Mouse (Mus musculus): ENCODE measurements at regions not wholly inside any gene's neighbourhood (a gene's known extent, or its start where the extent isn't known, plus 50 kb on each side); places are given as distances from the start of the nearest gene placed in this dataset.

DNA sequence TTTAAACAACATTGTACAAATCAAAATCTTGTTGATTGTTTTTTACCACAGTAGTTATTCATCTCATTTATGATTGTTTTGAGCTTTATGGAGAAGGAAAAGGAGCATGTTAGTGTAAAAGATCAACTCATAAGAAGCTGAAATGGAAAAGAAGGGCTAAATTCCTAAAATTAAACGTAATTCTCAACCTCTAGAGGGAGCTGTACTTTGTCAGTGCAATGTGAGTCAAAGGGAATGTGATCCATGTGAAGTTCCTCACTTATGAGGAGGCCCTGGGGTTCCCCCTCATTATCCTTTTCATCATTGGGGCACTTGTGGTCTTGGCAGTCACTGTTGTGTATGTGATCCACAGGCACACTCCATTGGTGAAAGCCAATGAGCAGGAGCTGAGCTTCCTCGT lies 54.0 kb upstream of the Vmn2r7 start:
- no peak overlapping the region for H3K4me3 ChIP-seq (replicated peaks; ENCODE audit: low read length)
- WGBS = 78% methylated on average over 2 of the region's 2 CpGs
- H3K36me3 ChIP-seq (replicated peaks; ENCODE audit: control insufficient read depth, insufficient read depth) = no peaks in the 10 kb centered on the region

DNA sequence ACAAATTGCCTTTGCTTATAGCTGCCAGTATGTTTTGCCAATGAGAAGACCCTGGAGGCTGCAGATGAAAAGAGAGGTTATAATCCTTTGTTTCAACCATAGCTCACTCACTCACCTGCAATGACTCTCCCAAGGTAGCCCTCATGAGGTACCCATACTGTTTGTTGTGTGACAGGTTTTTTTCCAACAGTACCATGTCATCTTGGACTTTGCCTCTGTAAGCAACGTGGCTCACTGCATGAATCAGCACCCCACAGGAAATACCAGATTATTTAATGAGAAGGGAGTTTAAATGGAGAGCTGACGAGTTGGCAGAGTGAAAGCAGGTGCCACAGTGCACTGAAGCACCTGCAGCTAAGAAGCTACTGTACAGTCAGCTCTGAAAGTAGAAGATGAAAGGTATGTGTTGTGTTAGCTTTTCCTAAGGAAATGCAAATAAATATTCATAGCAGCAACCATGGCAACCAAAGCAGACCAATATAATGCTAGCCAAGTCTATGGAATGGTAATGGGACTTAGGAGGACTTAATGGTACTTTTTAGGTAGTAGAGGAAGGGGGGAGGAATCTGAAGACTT lies 56.8 kb upstream of the Vmn2r7 start:
- Histone ChIP-seq H3K27me3 (ENCODE audit: control insufficient read depth, insufficient read depth, low read length) (no peaks in the 10 kb centered on the region), H3K4me2 (replicated peaks) (no peak overlapping the region), H3K4me3 (replicated peaks; ENCODE audit: low read length) (no peak overlapping the region), H3K9ac (no peak overlapping the region), H3K27ac (no peak overlapping the region), H3K36me3 (replicated peaks; ENCODE audit: control insufficient read depth, insufficient read depth) (no peaks in the 10 kb centered on the region), H3K9me3 (ENCODE audit: control insufficient read depth, low read length) (no peaks in the 10 kb centered on the region), H3K4me1 (replicated peaks; ENCODE audit: control insufficient read depth, insufficient read depth, low read length) (no peaks in the 10 kb centered on the region)
- 63% methylated on average over 2 of the region's 2 CpGs for WGBS
- DNase-seq (ENCODE audit: low spot score) (no peak), ATAC-seq (ENCODE audit: low FRiP score) (no peak)

More for the DNA sequence above, 54.0 kb upstream of the Vmn2r7 start:
- Histone ChIP-seq H3K4me2 (replicated peaks) (no peak overlapping the region), H3K27ac (no peak overlapping the region), H3K27me3 (ENCODE audit: control insufficient read depth, insufficient read depth, low read length) (no peaks in the 10 kb centered on the region), H3K4me1 (replicated peaks; ENCODE audit: control insufficient read depth, insufficient read depth, low read length) (no peaks in the 10 kb centered on the region), H3K9ac (no peak overlapping the region), H3K9me3 (ENCODE audit: control insufficient read depth, low read length) (no peaks in the 10 kb centered on the region)
- no peak for DNase-seq (ENCODE audit: low spot score)
- ATAC-seq (ENCODE audit: low FRiP score) = no peak

DNA sequence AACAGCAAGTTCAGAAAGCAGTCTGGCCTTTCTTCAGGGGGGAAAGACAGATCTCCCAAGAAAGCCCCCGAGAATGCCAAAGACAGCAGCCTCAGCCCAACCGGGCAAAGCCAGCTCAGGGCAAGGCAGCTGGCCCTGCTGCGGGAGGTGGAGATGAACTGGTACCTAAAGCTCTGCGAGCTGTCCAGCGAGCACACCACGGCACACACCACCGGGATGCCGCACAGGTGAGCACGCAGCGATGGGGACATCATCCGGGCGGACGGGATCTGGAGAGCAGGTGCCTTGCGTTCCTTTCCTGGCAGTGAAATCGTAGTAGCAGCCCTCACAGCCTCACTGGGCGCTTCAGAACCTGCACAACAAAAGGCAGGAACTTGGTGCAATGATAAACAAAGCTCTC lies 104.7 kb upstream of the Vmn2r7 start:
- 14% methylated on average over 16 of the region's 16 CpGs for WGBS
- H3K9ac ChIP-seq = peak overlapping the region; percentile 62
- peak; percentile 64 for ATAC-seq (ENCODE audit: low FRiP score)

DNA sequence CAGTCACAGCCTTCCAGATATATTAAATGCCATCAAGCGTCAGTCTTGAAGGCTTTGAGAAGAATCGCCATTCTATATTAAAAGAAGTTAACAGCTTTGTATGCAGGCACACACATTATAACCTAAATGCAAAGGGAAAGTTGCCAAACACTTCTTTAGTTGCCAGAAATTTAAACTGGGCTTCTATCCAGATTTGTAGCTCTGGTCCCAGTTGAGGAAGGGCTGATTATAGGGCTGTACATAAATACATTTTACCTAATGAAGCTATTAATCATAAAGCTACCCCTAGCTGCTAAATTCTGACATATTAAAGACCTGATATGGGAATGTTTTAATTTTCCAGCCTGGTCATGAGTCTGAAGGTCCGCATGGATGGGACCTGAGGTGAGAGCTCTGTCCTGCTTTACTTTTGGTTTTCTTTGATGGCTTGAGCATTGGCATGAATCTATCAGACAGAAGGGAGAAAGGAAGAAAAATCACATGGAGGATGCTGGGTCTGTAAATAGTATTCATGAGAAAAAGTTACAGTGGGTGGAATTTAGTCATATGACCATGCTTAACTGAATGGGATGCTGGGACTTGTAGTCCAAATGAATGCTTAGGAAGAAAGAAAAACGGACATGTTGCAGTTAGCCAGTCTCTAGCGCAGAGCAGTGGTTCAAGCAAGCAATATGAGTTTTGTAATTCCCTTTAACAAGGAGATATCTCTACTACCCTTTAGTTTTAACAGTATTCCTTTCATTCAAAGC lies 120.3 kb upstream of the Vmn2r7 start:
- H3K4me3 ChIP-seq (replicated peaks; ENCODE audit: low read length) = no peak overlapping the region
- H3K9me3 ChIP-seq (ENCODE audit: control insufficient read depth, low read length) = no peaks in the 10 kb centered on the region
- no peak overlapping the region for H3K9ac ChIP-seq
- no peak overlapping the region for H3K4me2 ChIP-seq (replicated peaks)
- no peaks in the 10 kb centered on the region for H3K27me3 ChIP-seq (ENCODE audit: control insufficient read depth, insufficient read depth, low read length)
- peak; percentile 26 for DNase-seq (ENCODE audit: low spot score)
- H3K27ac ChIP-seq = no peak overlapping the region
- WGBS = 81% methylated on average over 5 of the region's 5 CpGs
- H3K4me1 ChIP-seq (replicated peaks; ENCODE audit: control insufficient read depth, insufficient read depth, low read length) = no peaks in the 10 kb centered on the region
- no peaks in the 10 kb centered on the region for H3K36me3 ChIP-seq (replicated peaks; ENCODE audit: control insufficient read depth, insufficient read depth)
- ATAC-seq (ENCODE audit: low FRiP score) = peak; percentile 31; the same call in 1 of the 2 replicates

More for the DNA sequence above, 104.7 kb upstream of the Vmn2r7 start:
- Histone ChIP-seq H3K27ac (no peak overlapping the region), H3K4me3 (replicated peaks; ENCODE audit: low read length) (peak overlapping the region; percentile 40), H3K4me2 (replicated peaks) (peak overlapping the region; percentile 79), H3K36me3 (replicated peaks; ENCODE audit: control insufficient read depth, insufficient read depth) (no peaks in the 10 kb centered on the region), H3K4me1 (replicated peaks; ENCODE audit: control insufficient read depth, insufficient read depth, low read length) (no peaks in the 10 kb centered on the region; the same call in 1 of the 2 replicates), H3K9me3 (ENCODE audit: control insufficient read depth, low read length) (no peaks in the 10 kb centered on the region), H3K27me3 (ENCODE audit: control insufficient read depth, insufficient read depth, low read length) (no peaks in the 10 kb centered on the region)
- peak; percentile 42 for DNase-seq (ENCODE audit: low spot score)

DNA sequence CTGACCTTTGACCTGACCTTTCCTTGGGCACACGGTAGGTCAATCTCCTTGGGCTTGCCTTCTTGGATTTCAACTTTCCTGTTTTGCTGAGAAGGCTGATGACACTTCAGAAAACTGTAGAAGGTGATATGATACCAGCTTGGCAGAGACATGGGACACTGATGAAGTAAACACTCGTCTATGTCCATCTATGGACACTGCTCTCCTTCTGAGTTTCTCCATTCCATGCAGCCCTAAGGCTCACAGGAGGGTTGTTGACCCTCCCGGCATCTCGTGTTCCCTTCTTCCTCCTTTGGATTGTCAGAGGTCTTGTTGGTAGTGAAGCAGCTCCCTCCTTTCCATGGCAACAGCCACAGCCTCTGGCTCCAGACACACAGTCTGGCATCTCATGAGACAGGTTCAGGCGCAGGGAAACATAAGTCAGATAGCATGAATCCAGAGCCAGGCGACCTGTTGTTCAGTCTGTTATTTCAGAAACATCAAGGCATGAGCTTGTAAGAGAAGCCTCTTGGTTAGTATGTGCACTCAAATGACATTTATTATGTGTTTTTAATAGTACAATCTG lies 120.9 kb upstream of the Vmn2r7 start:
- Histone ChIP-seq H3K9ac (no peak overlapping the region), H3K36me3 (replicated peaks; ENCODE audit: control insufficient read depth, insufficient read depth) (no peaks in the 10 kb centered on the region), H3K4me3 (replicated peaks; ENCODE audit: low read length) (no peak overlapping the region), H3K4me1 (replicated peaks; ENCODE audit: control insufficient read depth, insufficient read depth, low read length) (no peaks in the 10 kb centered on the region), H3K9me3 (ENCODE audit: control insufficient read depth, low read length) (no peaks in the 10 kb centered on the region), H3K4me2 (replicated peaks) (no peak overlapping the region), H3K27me3 (ENCODE audit: control insufficient read depth, insufficient read depth, low read length) (no peaks in the 10 kb centered on the region), H3K27ac (no peak overlapping the region)
- 71% methylated on average over 6 of the region's 6 CpGs for WGBS
- ATAC-seq (ENCODE audit: low FRiP score) (no peak), DNase-seq (ENCODE audit: low spot score) (no peak)

DNA sequence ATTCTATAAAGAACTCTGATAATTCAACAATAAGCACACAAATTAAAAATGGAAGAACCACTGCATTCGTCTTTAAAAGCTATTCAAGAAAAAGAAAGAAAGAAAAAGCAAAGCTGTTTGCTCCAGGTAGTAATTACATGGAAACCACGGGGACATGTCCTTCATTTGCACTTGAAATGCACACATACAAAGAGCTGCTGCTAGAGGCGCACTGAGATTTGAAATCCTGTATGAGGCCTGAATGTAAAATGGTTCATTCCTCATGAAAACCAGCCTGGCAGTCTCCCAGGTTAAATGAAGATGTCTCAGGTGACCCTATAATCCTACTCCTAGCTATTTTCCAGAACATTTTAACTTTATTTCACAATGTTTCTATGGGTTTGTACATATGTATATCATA lies 123.7 kb upstream of the Vmn2r7 start:
- no peaks in the 10 kb centered on the region for H3K36me3 ChIP-seq (replicated peaks; ENCODE audit: control insufficient read depth, insufficient read depth)

DNA sequence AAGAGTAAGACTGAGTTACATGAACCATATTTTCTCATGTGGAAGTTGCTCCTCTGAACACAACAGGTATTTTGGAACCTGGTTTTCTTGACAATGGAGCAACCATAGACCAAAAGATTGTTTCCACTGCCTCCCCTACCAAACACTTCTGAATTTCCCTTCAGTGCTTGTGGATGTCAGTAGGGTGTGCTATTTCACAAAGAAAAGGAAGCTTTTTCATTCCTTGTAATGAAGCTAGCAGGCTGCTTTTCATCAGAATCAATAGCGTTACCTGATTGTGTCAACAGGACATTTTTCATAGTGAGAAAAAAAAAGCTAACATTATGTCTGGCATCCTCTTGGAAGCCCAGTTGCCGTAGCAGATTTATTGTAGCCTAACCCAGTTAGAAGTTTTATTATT lies 124.8 kb upstream of the Kcnab1 start:
- no peak for ATAC-seq (ENCODE audit: low FRiP score)
- no peaks in the 10 kb centered on the region for H3K27me3 ChIP-seq (ENCODE audit: control insufficient read depth, insufficient read depth, low read length)
- H3K4me3 ChIP-seq (replicated peaks; ENCODE audit: low read length) = no peak overlapping the region
- H3K4me2 ChIP-seq (replicated peaks) = no peak overlapping the region
- H3K9me3 ChIP-seq (ENCODE audit: control insufficient read depth, low read length) = no peaks in the 10 kb centered on the region
- H3K4me1 ChIP-seq (replicated peaks; ENCODE audit: control insufficient read depth, insufficient read depth, low read length) = no peaks in the 10 kb centered on the region
- no peak overlapping the region for H3K9ac ChIP-seq
- H3K27ac ChIP-seq = no peak overlapping the region
- 52% methylated on average over 2 of the region's 2 CpGs for WGBS
- H3K36me3 ChIP-seq (replicated peaks; ENCODE audit: control insufficient read depth, insufficient read depth) = no peaks in the 10 kb centered on the region
- peak; percentile 56 for DNase-seq (ENCODE audit: low spot score)

More for the DNA sequence above, 123.7 kb upstream of the Vmn2r7 start:
- H3K4me1 ChIP-seq (replicated peaks; ENCODE audit: control insufficient read depth, insufficient read depth, low read length) = no peaks in the 10 kb centered on the region
- H3K4me2 ChIP-seq (replicated peaks) = no peak overlapping the region
- DNase-seq (ENCODE audit: low spot score) = no peak
- H3K9me3 ChIP-seq (ENCODE audit: control insufficient read depth, low read length) = no peaks in the 10 kb centered on the region
- H3K27me3 ChIP-seq (ENCODE audit: control insufficient read depth, insufficient read depth, low read length) = no peaks in the 10 kb centered on the region
- ATAC-seq (ENCODE audit: low FRiP score) = no peak
- H3K4me3 ChIP-seq (replicated peaks; ENCODE audit: low read length) = no peak overlapping the region
- 49% methylated on average over 3 of the region's 3 CpGs for WGBS
- no peak overlapping the region for H3K27ac ChIP-seq
- H3K9ac ChIP-seq = no peak overlapping the region

DNA sequence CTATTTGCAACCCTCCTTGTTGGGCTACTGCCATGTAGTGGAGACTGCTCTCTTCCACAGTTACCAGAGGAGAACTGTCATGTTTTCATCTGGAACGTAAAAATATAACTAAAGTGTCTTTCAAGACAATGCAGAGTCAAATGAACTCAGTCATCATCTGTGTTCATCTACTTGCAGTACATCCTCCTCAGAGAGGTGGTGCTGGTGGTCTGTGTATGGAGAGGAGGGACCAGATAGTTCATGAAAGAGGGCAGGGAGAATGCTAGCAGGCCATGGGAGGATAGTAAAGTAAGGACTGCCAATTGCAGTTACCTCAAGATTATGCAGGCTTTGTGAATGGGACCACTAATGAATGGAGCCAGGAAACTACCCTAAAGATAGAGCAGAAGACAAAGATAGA lies 121.5 kb upstream of the Kcnab1 start:
- no peak for DNase-seq (ENCODE audit: low spot score)
- WGBS = 83% methylated on average over 1 of the region's 1 CpGs

DNA sequence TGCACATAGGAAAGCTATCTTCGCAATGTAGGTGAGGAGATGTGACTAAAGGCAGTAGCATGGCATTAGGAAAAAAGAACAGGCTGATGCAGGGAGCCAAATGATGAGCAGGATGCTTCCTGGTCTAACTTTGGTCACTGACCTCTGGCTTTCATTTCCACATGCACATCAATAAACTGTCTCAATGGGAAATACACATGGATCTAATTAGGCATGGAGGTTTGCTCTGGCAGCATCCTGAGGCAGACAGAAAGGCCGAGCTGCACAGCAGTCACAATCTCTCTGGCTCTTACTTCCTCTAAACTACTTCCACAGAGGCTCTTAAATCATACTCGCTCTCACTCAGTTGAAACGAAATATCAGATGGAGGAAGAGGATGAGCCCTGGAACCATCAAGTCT lies 112.7 kb upstream of the Kcnab1 start:
- WGBS = 79% methylated on average over 4 of the region's 4 CpGs

More for the DNA sequence above, 121.5 kb upstream of the Kcnab1 start:
- no peaks in the 10 kb centered on the region for H3K4me1 ChIP-seq (replicated peaks; ENCODE audit: control insufficient read depth, insufficient read depth, low read length)
- H3K4me3 ChIP-seq (replicated peaks; ENCODE audit: low read length) = no peak overlapping the region
- H3K9ac ChIP-seq = no peak overlapping the region
- H3K27ac ChIP-seq = no peak overlapping the region
- no peaks in the 10 kb centered on the region for H3K36me3 ChIP-seq (replicated peaks; ENCODE audit: control insufficient read depth, insufficient read depth)
- no peaks in the 10 kb centered on the region for H3K27me3 ChIP-seq (ENCODE audit: control insufficient read depth, insufficient read depth, low read length)
- no peaks in the 10 kb centered on the region for H3K9me3 ChIP-seq (ENCODE audit: control insufficient read depth, low read length)
- no peak for ATAC-seq (ENCODE audit: low FRiP score)
- H3K4me2 ChIP-seq (replicated peaks) = no peak overlapping the region

More for the DNA sequence above, 112.7 kb upstream of the Kcnab1 start:
- Histone ChIP-seq H3K4me3 (replicated peaks; ENCODE audit: low read length) (no peak overlapping the region), H3K27ac (no peak overlapping the region), H3K27me3 (ENCODE audit: control insufficient read depth, insufficient read depth, low read length) (no peaks in the 10 kb centered on the region), H3K4me1 (replicated peaks; ENCODE audit: control insufficient read depth, insufficient read depth, low read length) (no peaks in the 10 kb centered on the region), H3K9ac (no peak overlapping the region), H3K36me3 (replicated peaks; ENCODE audit: control insufficient read depth, insufficient read depth) (no peaks in the 10 kb centered on the region), H3K4me2 (replicated peaks) (no peak overlapping the region), H3K9me3 (ENCODE audit: control insufficient read depth, low read length) (no peaks in the 10 kb centered on the region)
- DNase-seq (ENCODE audit: low spot score) = no peak
- ATAC-seq (ENCODE audit: low FRiP score) = no peak
